9 mouse cellular contexts compared by ENCODE assay signal in genomic region chr6:90763959-90764591, GRCm38 (mm10).
DNase-seq lines count a peak whose midpoint lies in the region; ATAC-seq and TF ChIP-seq lines count a peak whose summit lies in the region.
"Had no signal": no experiment of that assay in that cellular context is flagged by ENCODE, and none has a peak within 500 bp of the region (broad histone marks: within the 10 kb centered on the region; RNA-seq: fewer than 3 reads in every experiment).

No protein-coding gene starts in this region.

- H3K27me3 ChIP-seq in embryonic facial prominence, embryonic 11.5 days (ENCODE audit: control insufficient read depth, insufficient read depth, low read length) = no peaks in the 10 kb centered on the region
- H3K27me3 ChIP-seq in kidney, adult 2 months (replicated peaks; ENCODE audit: control insufficient read depth, insufficient read depth, low read length) = no peaks in the 10 kb centered on the region
- H3K27me3 ChIP-seq in limb, embryonic 14.5 days (ENCODE audit: control insufficient read depth, insufficient read depth, low read length) = no peaks in the 10 kb centered on the region
- H3K27me3 ChIP-seq in myocyte (ENCODE audit: control insufficient read depth, insufficient read depth, insufficient read length) = no peaks in the 10 kb centered on the region

- peak; percentile 31 for DNase-seq in retina, postnatal 1 day
- no peak for DNase-seq in retina, embryonic 14.5 days (ENCODE audit: low spot score)
- DNase-seq in embryonic facial prominence, embryonic 11.5 days (ENCODE audit: low spot score) = peak; percentile 39
- DNase-seq in heart, adult 9 months (ENCODE audit: low spot score in 2 of 2) = peak; percentile 95 to 96
- peak; percentile 74 for DNase-seq in kidney, adult 2 months
- peak; percentile 71 for DNase-seq in limb, embryonic 14.5 days (ENCODE audit: low spot score)
- peak; percentile 84 for DNase-seq in testis, postnatal 14 days (ENCODE audit: low spot score)

- no peak for TF ChIP-seq CTCF in kidney, adult 2 months (conservative IDR thresholded peaks at IDR 0.05; ENCODE audit: insufficient read depth, insufficient read length, low read depth, low read length)

- 40% methylated on average over 16 of the region's 18 CpGs for WGBS in embryonic facial prominence, embryonic 11.5 days
- 29% methylated on average over 18 of the region's 18 CpGs for WGBS in kidney, adult 2 months
- WGBS in limb, embryonic 14.5 days = 47% methylated on average over 18 of the region's 18 CpGs

- peaks cover 3% of the 10 kb centered on the region for H3K4me1 ChIP-seq in embryonic facial prominence, embryonic 11.5 days (ENCODE audit: control insufficient read depth, insufficient read depth, low read length)
- H3K4me1 ChIP-seq in kidney, adult 2 months (ENCODE audit: control insufficient read depth, insufficient read depth, low read length) = peaks cover 4% of the 10 kb centered on the region; the same call in 1 of the 2 replicates
- peaks cover 30% of the 10 kb centered on the region for H3K4me1 ChIP-seq in limb, embryonic 14.5 days (ENCODE audit: control insufficient read depth, insufficient read depth, low read length)

- ATAC-seq in embryonic facial prominence, embryonic 11.5 days (replicated peaks; ENCODE audit: insufficient number of reproducible peaks, low FRiP score, low TSS enrichment, low read depth) = 0 out of 2 replicates have a peak, but pooled peaks have one; percentile 49
- ATAC-seq in limb, embryonic 14.5 days (ENCODE audit: low FRiP score, low read depth) = peak; percentile 77

- no peak for TF ChIP-seq POLR2A in kidney, adult 2 months (IDR thresholded peaks at IDR 0.05; ENCODE audit: low read depth, low read length)
- TF ChIP-seq POLR2A in limb, embryonic 14.5 days (IDR thresholded peaks at IDR 0.05; ENCODE audit: borderline replicate concordance, extremely low read depth, insufficient read depth, insufficient read length) = no peak
- TF ChIP-seq POLR2A in myocyte (IDR thresholded peaks at IDR 0.05; ENCODE audit: insufficient read length, low read depth) = peak; percentile 75

- no peak overlapping the region for H3K4me2 ChIP-seq in embryonic facial prominence, embryonic 11.5 days (ENCODE audit: low read depth, low read length)
- H3K4me2 ChIP-seq in limb, embryonic 14.5 days (replicated peaks; ENCODE audit: low read depth, low read length, severe bottlenecking) = peak overlapping the region; percentile 25
- peak overlapping the region; percentile 90 for H3K4me2 ChIP-seq in myocyte (ENCODE audit: low read depth)

- H3K36me3 ChIP-seq in embryonic facial prominence, embryonic 11.5 days (replicated peaks; ENCODE audit: control insufficient read depth, insufficient read depth, low read depth, low read length) = no peaks in the 10 kb centered on the region
- no peaks in the 10 kb centered on the region for H3K36me3 ChIP-seq in kidney, adult 2 months (ENCODE audit: control insufficient read depth, insufficient read depth, low read length)
- no peaks in the 10 kb centered on the region for H3K36me3 ChIP-seq in limb, embryonic 14.5 days (ENCODE audit: control insufficient read depth, insufficient read depth, low read length)
- H3K36me3 ChIP-seq in myocyte (ENCODE audit: control insufficient read depth, insufficient read depth) = no peaks in the 10 kb centered on the region

- H3K4me3 ChIP-seq in embryonic facial prominence, embryonic 11.5 days (ENCODE audit: low read depth, low read length) = no peak overlapping the region
- no peak overlapping the region for H3K4me3 ChIP-seq in kidney, adult 2 months (ENCODE audit: insufficient read depth, low read depth, low read length)
- peak overlapping the region; percentile 14; the same call in 1 of the 2 replicates for H3K4me3 ChIP-seq in limb, embryonic 14.5 days (replicated peaks; ENCODE audit: low read length)
- H3K4me3 ChIP-seq in myocyte = peak overlapping the region; percentile 70

- no peak overlapping the region for H3K27ac ChIP-seq in embryonic facial prominence, embryonic 11.5 days (replicated peaks; ENCODE audit: low read depth, low read length)
- no peak overlapping the region for H3K27ac ChIP-seq in kidney, adult 2 months (ENCODE audit: insufficient read depth, low read depth, low read length)
- H3K27ac ChIP-seq in limb, embryonic 14.5 days (replicated peaks; ENCODE audit: low read depth, low read length) = peak overlapping the region; percentile 67
- H3K27ac ChIP-seq: macrophage had no signal

- H3K79me2 ChIP-seq in myocyte (ENCODE audit: control insufficient read depth, insufficient read depth) = peaks cover 44% of the 10 kb centered on the region

- H3K9ac ChIP-seq in embryonic facial prominence, embryonic 11.5 days (replicated peaks; ENCODE audit: low read length) = no peak overlapping the region; the same call in 1 of the 2 replicates
- peak overlapping the region; percentile 25; the same call in 1 of the 2 replicates for H3K9ac ChIP-seq in limb, embryonic 14.5 days (ENCODE audit: low read depth, low read length, severe bottlenecking)

- H3K9me3 ChIP-seq in embryonic facial prominence, embryonic 11.5 days (replicated peaks; ENCODE audit: control insufficient read depth, low read length) = no peaks in the 10 kb centered on the region
- H3K9me3 ChIP-seq in limb, embryonic 14.5 days (ENCODE audit: control insufficient read depth, low read length) = no peaks in the 10 kb centered on the region

- peak overlapping the region; percentile 13 for H3ac ChIP-seq in myocyte (ENCODE audit: control insufficient read depth, insufficient read length)

TF ChIP-seq in myocyte, 11 proteins besides CTCF, POLR2A, EP300 and RAD21:
- TF ChIP-seq MYOD1 (IDR thresholded peaks at IDR 0.05; ENCODE audit: control insufficient read depth in 1 of 3, insufficient read length in 2 of 3, low read depth in 2 of 3) (peak in 1 of 3 experiments; percentile 62), POLR2AphosphoS2 (IDR thresholded peaks at IDR 0.05; ENCODE audit: insufficient read length, low read depth) (peak; percentile 60), MYOG (IDR thresholded peaks at IDR 0.05; ENCODE audit: control insufficient read depth in 1 of 3, insufficient read depth in 1 of 3, insufficient read length in 2 of 3, low read depth in 2 of 3) (peak in 1 of 3 experiments; percentile 48), MAX (IDR thresholded peaks at IDR 0.05; ENCODE audit: low read depth) (peak; percentile 9), USF1 (IDR thresholded peaks at IDR 0.05; ENCODE audit: low read depth) (no peak)

Comparison
In these comparisons a context has a peak if more than half of its experiments do, and no peak if none do; other contexts are left out.
1. H3K4me3 ChIP-seq: peak in limb, embryonic 14.5 days (single experiment) and myocyte (single experiment); none in embryonic facial prominence, embryonic 11.5 days (single experiment) and kidney, adult 2 months (single experiment).